Mouse (Mus musculus): Measurements from ENCODE around the gene Olfr329-ps. TPM values are rescaled to one million over a fixed set of nuclear protein-coding genes. Genes with fewer than 3 reads are reported as not detected.

Gene Olfr329-ps
- not detected for polyA plus RNA-seq (2017; shearing (Covaris generic))

DNA sequence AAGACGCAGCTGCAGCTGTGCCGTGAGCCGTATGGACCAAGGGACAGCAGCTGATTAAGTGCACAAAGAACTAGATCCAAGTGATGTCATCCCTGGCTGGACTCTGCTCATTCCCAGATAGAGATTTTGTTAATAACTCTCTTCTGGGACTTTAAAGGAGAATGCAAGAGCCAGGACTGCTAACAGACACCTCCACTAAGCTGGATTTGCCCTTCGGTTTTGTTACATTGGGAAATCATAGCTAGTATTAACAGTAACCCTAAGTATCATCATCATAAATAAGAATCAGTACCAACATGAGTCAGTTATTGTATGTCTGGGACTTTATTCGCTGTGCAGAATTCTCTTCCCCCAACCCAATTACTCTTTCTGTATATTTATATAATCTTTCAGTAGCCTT is at the start of gene Olfr329-ps:
Gene Olfr329-ps (minus strand): TSS at position 101 of the 400 bp plus-strand sequence.

DNA sequence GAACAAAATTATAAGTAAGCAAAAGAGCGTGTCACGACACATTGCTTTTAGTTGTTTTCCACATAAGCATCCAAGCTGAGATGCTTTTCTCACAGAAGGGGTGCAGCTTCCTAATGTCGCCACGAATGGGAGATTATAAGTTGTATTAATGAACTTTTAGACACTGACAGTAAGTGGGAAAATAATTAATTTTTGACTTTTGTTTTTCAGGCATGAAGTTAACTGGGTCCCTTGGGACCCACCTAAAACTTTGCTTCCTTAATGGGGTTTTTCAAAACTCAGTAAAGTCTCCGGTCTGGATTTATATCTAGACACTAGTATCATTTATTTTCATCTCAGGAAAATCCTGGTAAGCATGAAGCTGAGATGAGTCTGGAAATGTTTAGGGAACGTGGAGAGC is 48.6 kb upstream of the Olfr329-ps start, which contains the start of gene Olfr324:
Gene Olfr324 (plus strand): TSS at position 301 of the 400 bp plus-strand sequence.

DNA sequence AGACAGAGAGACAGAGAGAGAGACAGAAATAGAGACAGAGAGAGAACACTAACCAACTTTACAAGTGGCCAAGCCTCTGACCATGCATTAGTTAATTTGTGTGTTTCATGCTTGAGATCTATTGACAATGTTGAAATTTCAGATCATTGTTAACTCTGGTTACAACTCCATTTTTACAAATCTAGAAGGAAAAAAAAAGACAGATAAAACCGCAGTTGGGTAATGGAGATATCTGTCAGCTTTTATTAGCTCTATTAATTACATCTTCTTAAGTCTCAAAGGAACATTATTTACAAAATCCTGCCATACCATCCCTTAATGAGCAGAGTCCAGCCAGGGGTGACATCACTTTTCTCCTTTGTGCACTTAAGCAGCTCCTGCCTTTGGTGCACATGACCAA is 31.2 kb upstream of the Olfr329-ps start, which contains the start of gene Olfr325:
Gene Olfr325 (plus strand): TSS at position 301 of the 400 bp plus-strand sequence.

DNA sequence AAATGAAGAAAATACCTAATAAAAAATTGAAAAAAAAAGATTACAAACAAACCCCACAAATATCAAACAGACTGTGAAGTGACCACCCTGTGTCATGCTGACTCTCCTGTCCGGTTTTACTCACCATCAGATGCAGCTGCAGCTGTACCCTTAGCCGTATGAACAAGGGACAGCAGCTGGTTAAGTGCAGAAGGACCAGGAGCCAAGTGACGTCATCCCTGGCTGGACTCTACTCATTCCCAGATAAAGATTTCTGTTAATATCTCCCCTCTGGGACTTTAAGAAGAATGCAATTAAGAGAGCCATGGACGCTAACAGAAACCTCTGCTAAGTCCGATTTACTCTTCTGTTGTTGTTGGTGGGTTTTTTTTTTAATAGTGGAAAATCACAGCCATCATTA is 24.2 kb upstream of the Olfr329-ps start, which contains the start of gene Olfr224:
Gene Olfr224 (minus strand): TSS at position 149 of the 400 bp plus-strand sequence.

DNA sequence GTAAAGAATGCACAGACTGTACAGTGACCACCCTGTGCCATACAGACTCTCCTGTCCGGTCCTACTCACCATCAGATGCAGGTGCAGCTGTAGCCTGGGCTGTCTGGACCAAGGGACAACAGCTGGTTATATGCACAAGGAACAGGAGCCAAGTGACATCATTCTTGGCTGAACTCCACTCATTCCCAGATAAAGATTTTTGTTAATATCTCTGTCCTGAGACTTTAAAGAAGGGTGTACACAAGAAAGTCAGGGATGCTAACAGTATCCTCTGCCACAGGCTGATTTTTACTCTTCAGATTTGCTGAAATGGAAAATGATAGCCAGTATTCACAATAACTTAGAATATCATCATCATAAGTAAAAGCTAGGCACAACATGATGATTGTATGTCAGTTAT is 9.3 kb upstream of the Olfr329-ps start, which contains the start of gene Olfr328:
Gene Olfr328 (minus strand): TSS at position 101 of the 400 bp plus-strand sequence.

DNA sequence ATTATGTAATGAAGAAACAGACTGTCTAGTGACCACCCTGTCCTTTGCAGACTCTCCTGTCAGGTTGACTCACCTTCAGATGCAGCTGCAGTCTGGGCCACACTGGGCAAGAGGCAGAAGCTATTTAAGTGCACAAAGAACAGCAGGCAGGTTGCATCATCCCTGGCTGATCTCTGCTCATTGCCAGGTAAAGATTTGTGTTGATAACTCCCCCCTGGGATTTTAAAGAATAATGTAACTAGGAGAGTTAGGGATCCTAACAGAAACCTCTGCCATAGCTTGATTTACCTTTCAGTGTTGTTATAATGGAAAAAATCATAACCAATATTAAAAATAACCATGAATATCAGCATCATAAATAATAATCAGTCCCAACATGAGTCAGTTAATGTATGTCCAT is 11.5 kb downstream of the Olfr329-ps start, which contains the start of gene Olfr330:
Gene Olfr330 (minus strand): TSS at position 101 of the 400 bp plus-strand sequence.

DNA sequence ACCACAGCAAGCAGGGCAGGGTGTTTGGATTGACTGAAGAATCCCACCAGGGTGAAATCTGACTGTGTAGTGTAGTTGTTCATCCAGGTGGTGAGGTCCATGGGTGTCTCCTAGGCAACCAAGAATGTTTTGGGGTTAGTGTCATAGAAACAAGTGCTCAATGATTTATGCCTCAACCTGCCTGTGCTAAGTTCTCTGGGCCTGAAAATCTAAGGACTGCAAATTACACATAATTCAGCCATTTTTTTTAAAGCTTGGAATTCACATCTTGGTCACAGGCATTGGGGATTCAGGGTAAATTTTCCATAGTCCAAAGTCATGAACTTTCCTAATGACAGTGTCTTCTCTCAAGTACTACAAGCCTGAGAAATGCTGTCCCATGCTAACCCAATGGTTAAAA is 43.8 kb downstream of the Olfr329-ps start, which contains the start of gene Olfr331:
Gene Olfr331 (minus strand): TSS at position 101 of the 400 bp plus-strand sequence.

DNA sequence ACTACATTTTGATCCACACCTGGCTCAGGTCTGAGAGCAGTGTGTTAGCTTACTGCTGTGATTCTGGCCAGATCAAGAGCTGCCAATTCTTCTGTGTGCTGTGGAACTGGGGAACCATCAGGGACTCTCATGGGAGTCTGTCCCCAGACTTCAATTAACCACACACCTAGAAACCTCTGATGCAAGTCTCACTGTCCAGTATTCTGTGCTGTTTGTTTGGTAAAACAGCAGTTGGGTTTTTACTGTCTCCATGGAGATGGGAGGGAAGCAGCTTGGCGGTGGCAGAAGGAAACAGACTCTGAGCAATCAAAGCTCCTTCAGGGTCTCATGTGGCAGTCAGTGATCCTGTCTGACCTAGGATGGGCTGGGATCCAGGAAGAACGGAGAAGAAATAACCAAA is 53.8 kb downstream of the Olfr329-ps start, which contains the start of gene Olfr332:
Gene Olfr332 (minus strand): TSS at position 101 of the 400 bp plus-strand sequence.

Other genes with a start within 250 kb of the Olfr329-ps start
- 14.4 TPM for gene Zfp692, start 239.4 kb downstream of the Olfr329-ps start, polyA plus RNA-seq (2017; shearing (Covaris generic))
- 53.7 TPM for gene Zfp672, start 216.1 kb downstream of the Olfr329-ps start, polyA plus RNA-seq (2017; shearing (Covaris generic))
- gene Sh3bp5l, start 215.7 kb downstream of the Olfr329-ps start, polyA plus RNA-seq (2017; shearing (Covaris generic)) = 30.6 TPM
- gene Lypd8, start 167.4 kb downstream of the Olfr329-ps start, polyA plus RNA-seq (2017; shearing (Covaris generic)) = not detected
- not detected for gene 1810065E05Rik, start 125.3 kb downstream of the Olfr329-ps start, polyA plus RNA-seq (2017; shearing (Covaris generic))
- gene Gm12253, start 113.9 kb downstream of the Olfr329-ps start, polyA plus RNA-seq (2017; shearing (Covaris generic)) = not detected
- gene Lypd9, start 93.5 kb downstream of the Olfr329-ps start, polyA plus RNA-seq (2017; shearing (Covaris generic)) = not detected
- gene Olfr30, start 84.2 kb downstream of the Olfr329-ps start, polyA plus RNA-seq (2017; shearing (Covaris generic)) = not detected
- gene Olfr332, start 53.9 kb downstream of the Olfr329-ps start, polyA plus RNA-seq (2017; shearing (Covaris generic)) = not detected
- not detected for gene Olfr331, start 43.9 kb downstream of the Olfr329-ps start, polyA plus RNA-seq (2017; shearing (Covaris generic))
- gene Olfr330, start 11.6 kb downstream of the Olfr329-ps start, polyA plus RNA-seq (2017; shearing (Covaris generic)) = not detected
- gene Olfr328, start 9.2 kb upstream of the Olfr329-ps start, polyA plus RNA-seq (2017; shearing (Covaris generic)) = not detected
- gene Olfr224, start 24.1 kb upstream of the Olfr329-ps start, polyA plus RNA-seq (2017; shearing (Covaris generic)) = not detected
- gene Olfr325, start 31.3 kb upstream of the Olfr329-ps start, polyA plus RNA-seq (2017; shearing (Covaris generic)) = not detected
- not detected for gene Olfr324, start 48.7 kb upstream of the Olfr329-ps start, polyA plus RNA-seq (2017; shearing (Covaris generic))
- not detected for gene 2210407C18Rik, start 69.7 kb upstream of the Olfr329-ps start, polyA plus RNA-seq (2017; shearing (Covaris generic))
- not detected for gene Olfr323, start 84.1 kb upstream of the Olfr329-ps start, polyA plus RNA-seq (2017; shearing (Covaris generic))
- gene Trim58, start 94.0 kb upstream of the Olfr329-ps start, polyA plus RNA-seq (2017; shearing (Covaris generic)) = not detected
- gene Olfr322, start 112.4 kb upstream of the Olfr329-ps start, polyA plus RNA-seq (2017; shearing (Covaris generic)) = not detected
- not detected for gene Olfr320, start 134.7 kb upstream of the Olfr329-ps start, polyA plus RNA-seq (2017; shearing (Covaris generic))
- not detected for gene Olfr319, start 152.7 kb upstream of the Olfr329-ps start, polyA plus RNA-seq (2017; shearing (Covaris generic))
- 0.09 TPM for gene Olfr318, start 177.6 kb upstream of the Olfr329-ps start, polyA plus RNA-seq (2017; shearing (Covaris generic))
- not detected for gene Olfr317, start 192.8 kb upstream of the Olfr329-ps start, polyA plus RNA-seq (2017; shearing (Covaris generic))
- gene Olfr316, start 206.3 kb upstream of the Olfr329-ps start, polyA plus RNA-seq (2017; shearing (Covaris generic)) = not detected
- not detected for gene Olfr315, start 226.8 kb upstream of the Olfr329-ps start, polyA plus RNA-seq (2017; shearing (Covaris generic))
- gene Olfr314, start 236.5 kb upstream of the Olfr329-ps start, polyA plus RNA-seq (2017; shearing (Covaris generic)) = 0.10 TPM